In genomic region chr5:113907786-113908567, GRCm38 (mm10) we compare ENCODE assay signal across 8 mouse cellular contexts. TPM values are rescaled to one million over a fixed set of nuclear protein-coding genes. Genes with fewer than 3 reads are reported as not detected.
DNase-seq lines count a peak whose midpoint lies in the region; ATAC-seq lines count a peak whose summit lies in the region.

No protein-coding gene starts in this region.

- no peaks in the 10 kb centered on the region for H3K27me3 ChIP-seq in forebrain, embryonic 15.5 days

- H3K9ac ChIP-seq in forebrain, embryonic 15.5 days (replicated peaks): peak overlapping the region; percentile 76

- ATAC-seq in cerebellum, adult (ENCODE audit: insufficient number of reproducible peaks, low FRiP score, low TSS enrichment): peak; percentile 57
- peak; percentile 68 for ATAC-seq in forebrain, embryonic 15.5 days (replicated peaks)

- DNase-seq in MEL-GATA-1-ER (ENCODE audit: extremely low read depth, low read depth): peak; percentile 77
- peak; percentile 76 for DNase-seq in heart, postnatal 4 days
- peak; percentile 58 to 65 for DNase-seq in layer of hippocampus, postnatal 10 days (ENCODE audit: low spot score in 2 of 2)
- peak; percentile 78 for DNase-seq in lung, postnatal 36 days
- DNase-seq in right cerebral cortex, adult 2 months (ENCODE audit: low spot score in 2 of 2): peak; percentile 51 to 59
- DNase-seq in yolk sac, embryonic 10.5 days (ENCODE audit: low spot score): peak; percentile 80

- peaks cover 45% of the 10 kb centered on the region for H3K4me1 ChIP-seq in forebrain, embryonic 15.5 days

- H3K27ac ChIP-seq in forebrain, embryonic 15.5 days (replicated peaks): peak overlapping the region; percentile 94

- no peaks in the 10 kb centered on the region for H3K9me3 ChIP-seq in forebrain, embryonic 15.5 days

- peak overlapping the region; percentile 72 for H3K4me3 ChIP-seq in forebrain, embryonic 15.5 days

- WGBS in forebrain, embryonic 15.5 days: under 1% methylated on average over 56 of the region's 69 CpGs

- H3K36me3 ChIP-seq in forebrain, embryonic 15.5 days: no peaks in the 10 kb centered on the region

- H3K4me2 ChIP-seq in forebrain, embryonic 15.5 days (replicated peaks): peak overlapping the region; percentile 68

RNA-seq across cellular contexts. Expression of gene Coro1c, which starts 0.6 kb away (rescaled TPM):
- polyA plus RNA-seq in forebrain, embryonic 15.5 days (2015; fragmentation: Nextera tagmentation; extraction: Ambion mirVana): 221 and 224 TPM in 2 replicates
- 100 to 1,000 TPM in 1 of 2 experiments, 10 to 100 TPM in 1; 92.4 to 108 TPM for total RNA-seq in heart, postnatal 4 days (2021)
- total RNA-seq in layer of hippocampus, postnatal 10 days (2021): 100 to 1,000 TPM; 104 TPM

Comparison
In these comparisons a context has a peak if more than half of its experiments do, and no peak if none do; other contexts are left out.
1. Peak in every context shown above with its lines: DNase-seq, ATAC-seq, H3K4me3 ChIP-seq and H3K27ac ChIP-seq.